Mouse (Mus musculus): Measurements from ENCODE around the gene Tll2. TPM values are rescaled to one million over a fixed set of nuclear protein-coding genes. Genes with fewer than 3 reads are reported as not detected.

Tll2 gene
- 0.18 TPM for total RNA-seq (2023)

GRCm38 (mm10) chr19:41206811-41207344 is at the start of gene Tll2:
TSS of gene Tll2 (minus strand) at chr19:41206835.

GRCm38 (mm10) chr19:41076906-41077305 is 129.7 kb downstream of the Tll2 start, which contains the start of gene Opalin:
TSS of gene Opalin (minus strand) at chr19:41077113.

Other genes with a start within 250 kb of the Tll2 start
- gene Blnk, start 212.3 kb downstream of the Tll2 start, total RNA-seq (2023), result 23.4 TPM
- gene Dntt, start 177.6 kb downstream of the Tll2 start, total RNA-seq (2023), result 3.6 TPM
- gene Opalin, start 129.7 kb downstream of the Tll2 start, total RNA-seq (2023), result not detected
- gene Tm9sf3, start 57.2 kb upstream of the Tll2 start, total RNA-seq (2023), result 79.3 TPM
- 29.0 TPM for gene Pik3ap1, start 178.3 kb upstream of the Tll2 start, total RNA-seq (2023)